Mouse (Mus musculus) bone marrow, adult 2 months (tissue): ENCODE data around the gene Pik3r3. TPM values are rescaled to one million over a fixed set of nuclear protein-coding genes. Genes with fewer than 3 reads are reported as not detected.

Source experiments
- H3K27ac ChIP-seq: fragments of 200-500 bp; 2 replicates; pipeline ENCODE4 v1.5.1; 2012; ENCODE audit warnings: low read depth, mild to moderate bottlenecking, control low read depth, inconsistent platforms, low read length; ENCODE audit not compliant: control insufficient read depth, poor library complexity, insufficient read depth
- H3K4me1 ChIP-seq: fragments of 200-500 bp; 2 replicates; pipeline ENCODE4 v1.6.1; 2011; ENCODE audit warnings: low read length; ENCODE audit not compliant: control insufficient read depth, insufficient read depth
- H3K4me3 ChIP-seq: fragments of 200-500 bp; replicated peaks from 2 replicates; pipeline ENCODE3; 2011; ENCODE audit warnings: mild to moderate bottlenecking, low read depth, low read length, control low read depth; ENCODE audit not compliant: control insufficient read depth
- CTCF ChIP-seq: fragments of 200-500 bp; IDR thresholded peaks from 2 replicates; pipeline ENCODE4 v1.5.1; 2011; ENCODE audit warnings: low read length, control low read depth; ENCODE audit not compliant: control insufficient read depth, insufficient read depth
- POLR2A ChIP-seq: fragments of 200-500 bp; IDR thresholded peaks from 2 replicates; pipeline ENCODE4 v1.6.1; 2011; ENCODE audit warnings: low read depth, mild to moderate bottlenecking, control low read depth, low read length, borderline replicate concordance; ENCODE audit not compliant: control insufficient read depth
- WGBS: fragments of 180-500 bp; shearing (Covaris S2); methylation state at CpG from one replicate; pipeline ENCODE4 v1.1.7; 2018; 5-methylcytosine and 5-hydroxymethylcytosine counted together
- polyA plus RNA-seq: library from polyadenylated mRNA; stranded (reverse); fragments of >200 nt; gene quantifications from 2 replicates; pipeline ENCODE4 v1.2.4, GENCODE M21; 2011; ENCODE audit warnings: low replicate concordance; ENCODE audit not compliant: missing spikeins, insufficient read depth, insufficient read length

Pik3r3 gene
- polyA plus RNA-seq, 1 experiment = 0.95 TPM

- no peak overlapping the region for H3K27ac ChIP-seq
- no peak overlapping the region for H3K4me3 ChIP-seq
- TF ChIP-seq POLR2A (no peak), CTCF (no peak)
- H3K4me1 ChIP-seq = no peaks in the 10 kb centered on the region
- WGBS = 83% methylated on average over 3 of the region's 3 CpGs
Measured at GRCm38 (mm10) chr4:116182079-116182478, 39.3 kb upstream of the Pik3r3 start.

- no peak overlapping the region for H3K27ac ChIP-seq
- 71% methylated on average over 12 of the region's 12 CpGs for WGBS
- H3K4me3 ChIP-seq = no peak overlapping the region
- TF ChIP-seq CTCF (no peak), POLR2A (no peak)
- no peaks in the 10 kb centered on the region for H3K4me1 ChIP-seq
Measured at GRCm38 (mm10) chr4:116182745-116183144, 38.7 kb upstream of the Pik3r3 start.

GRCm38 (mm10) chr4:116185083-116185482 is 36.3 kb upstream of the Pik3r3 start:
- H3K27ac ChIP-seq = no peak overlapping the region
- TF ChIP-seq CTCF (no peak), POLR2A (no peak)
- H3K4me3 ChIP-seq = no peak overlapping the region
- H3K4me1 ChIP-seq = no peaks in the 10 kb centered on the region
- 52% methylated on average over 4 of the region's 4 CpGs for WGBS

- no peaks in the 10 kb centered on the region; the same call in 1 of the 2 replicates for H3K4me1 ChIP-seq
- H3K4me3 ChIP-seq = no peak overlapping the region
- H3K27ac ChIP-seq = no peak overlapping the region
- WGBS = 20% methylated on average over 4 of the region's 4 CpGs
- TF ChIP-seq CTCF (no peak), POLR2A (no peak)
Measured at GRCm38 (mm10) chr4:116192286-116192835, 29.1 kb upstream of the Pik3r3 start.

- TF ChIP-seq CTCF (no peak), POLR2A (no peak)
- H3K4me1 ChIP-seq = no peaks in the 10 kb centered on the region; the same call in 1 of the 2 replicates
- WGBS = 71% methylated on average over 9 of the region's 9 CpGs
- no peak overlapping the region for H3K4me3 ChIP-seq
- H3K27ac ChIP-seq = no peak overlapping the region
Measured at GRCm38 (mm10) chr4:116193583-116194383, 27.6 kb upstream of the Pik3r3 start.

GRCm38 (mm10) chr4:116198422-116198821 is 23.0 kb upstream of the Pik3r3 start:
- 68% methylated on average over 2 of the region's 2 CpGs for WGBS
- no peaks in the 10 kb centered on the region; the same call in 1 of the 2 replicates for H3K4me1 ChIP-seq
- TF ChIP-seq POLR2A (no peak), CTCF (no peak)
- no peak overlapping the region for H3K4me3 ChIP-seq
- H3K27ac ChIP-seq = no peak overlapping the region

GRCm38 (mm10) chr4:116204422-116204821 is 17.0 kb upstream of the Pik3r3 start:
- no peak overlapping the region for H3K27ac ChIP-seq
- TF ChIP-seq POLR2A (no peak), CTCF (no peak)
- 69% methylated on average over 3 of the region's 3 CpGs for WGBS
- no peak overlapping the region for H3K4me3 ChIP-seq
- no peaks in the 10 kb centered on the region for H3K4me1 ChIP-seq

- H3K4me3 ChIP-seq = no peak overlapping the region
- no peaks in the 10 kb centered on the region for H3K4me1 ChIP-seq
- TF ChIP-seq POLR2A (no peak), CTCF (no peak)
- 76% methylated on average over 4 of the region's 4 CpGs for WGBS
- no peak overlapping the region for H3K27ac ChIP-seq
Measured at GRCm38 (mm10) chr4:116206531-116206930, 14.9 kb upstream of the Pik3r3 start.
